Mouse (Mus musculus) retina, postnatal 7 days (tissue): ENCODE results near the gene Slc37a1.

Source experiments
- DNase-seq: peaks from one replicate; pipeline ENCODE4 v3.0.0-alpha.2; 2012; ENCODE audit warnings: low read depth, low spot score

Gene Slc37a1

DNA sequence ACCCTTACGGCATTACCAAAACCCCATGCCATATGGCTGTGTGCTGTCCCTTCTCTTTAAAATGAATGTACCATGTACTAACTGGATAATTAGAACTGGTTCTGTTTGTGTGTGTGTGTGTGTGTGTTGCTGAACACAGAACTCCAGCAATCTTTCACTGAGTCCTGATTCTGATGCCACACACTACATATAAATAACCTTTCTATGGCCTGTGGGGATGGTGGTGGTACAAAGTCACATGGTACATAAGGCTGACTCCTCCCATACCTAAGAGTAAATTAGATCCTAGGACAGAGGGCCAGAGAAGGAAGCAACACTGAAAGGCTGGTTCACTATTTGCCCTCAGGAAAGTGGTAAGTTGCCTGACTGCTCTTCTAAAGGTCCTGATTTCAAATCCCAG lies at the start of gene Slc37a1:
TSS of gene Slc37a1 (plus strand) at position 301 of the 400 bp plus-strand sequence.
- DNase-seq, result no peak

DNA sequence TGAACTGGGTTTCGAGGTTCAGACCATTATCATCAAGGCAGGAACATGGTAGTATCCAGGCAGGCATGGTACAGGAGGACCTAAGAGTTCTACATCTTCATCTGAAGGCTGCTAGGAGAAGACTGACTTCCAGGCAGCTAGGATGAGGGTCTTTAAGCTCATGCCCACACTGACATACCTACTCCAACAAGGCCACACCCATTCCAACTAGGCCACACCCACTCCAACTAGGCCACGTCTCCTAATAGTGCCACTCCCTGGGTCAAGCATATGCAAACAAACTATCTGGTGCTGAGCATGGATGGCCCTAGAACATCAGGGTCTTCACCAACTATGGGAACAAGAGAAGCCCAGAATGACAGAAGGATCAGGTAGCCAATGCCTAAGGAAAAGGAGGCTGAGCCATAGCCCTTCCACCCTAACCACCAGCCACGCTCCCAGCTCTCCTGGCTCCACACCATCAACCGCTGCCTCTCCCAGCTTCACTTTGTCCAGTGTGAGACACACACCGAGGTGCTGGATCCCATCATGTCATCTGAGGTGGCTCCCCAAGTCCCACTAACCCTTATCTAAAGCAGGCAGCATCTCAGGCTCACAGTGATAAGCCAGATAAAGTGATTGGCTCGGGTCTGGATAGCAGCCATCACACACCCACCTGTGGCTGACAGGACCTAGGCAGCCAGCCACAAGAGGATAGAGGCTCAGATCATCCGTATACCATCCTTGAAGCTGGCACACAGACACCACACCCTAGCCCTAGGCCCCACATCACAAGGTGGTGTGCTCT lies 48.2 kb upstream of the Slc37a1 start:
- no peak for DNase-seq

DNA sequence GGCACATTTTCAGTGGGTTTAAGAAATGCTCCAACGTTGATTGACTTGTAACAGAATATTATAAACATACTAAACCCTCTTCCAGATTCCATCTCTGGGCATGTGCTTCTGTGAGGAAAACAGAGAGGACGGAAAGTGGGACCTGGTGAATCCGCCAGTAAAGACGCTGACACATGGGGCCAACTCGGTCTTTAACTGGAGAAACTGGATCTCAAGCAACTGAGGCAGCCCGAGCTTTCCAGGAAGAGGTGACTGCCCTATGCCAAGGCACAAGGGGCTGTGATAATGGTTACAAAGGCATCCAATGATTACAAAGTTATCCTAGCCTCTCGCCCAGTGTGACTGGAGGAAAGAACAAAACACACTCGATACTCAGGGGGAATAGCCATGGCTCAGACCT lies 45.4 kb upstream of the Slc37a1 start:
- no peak for DNase-seq

DNA sequence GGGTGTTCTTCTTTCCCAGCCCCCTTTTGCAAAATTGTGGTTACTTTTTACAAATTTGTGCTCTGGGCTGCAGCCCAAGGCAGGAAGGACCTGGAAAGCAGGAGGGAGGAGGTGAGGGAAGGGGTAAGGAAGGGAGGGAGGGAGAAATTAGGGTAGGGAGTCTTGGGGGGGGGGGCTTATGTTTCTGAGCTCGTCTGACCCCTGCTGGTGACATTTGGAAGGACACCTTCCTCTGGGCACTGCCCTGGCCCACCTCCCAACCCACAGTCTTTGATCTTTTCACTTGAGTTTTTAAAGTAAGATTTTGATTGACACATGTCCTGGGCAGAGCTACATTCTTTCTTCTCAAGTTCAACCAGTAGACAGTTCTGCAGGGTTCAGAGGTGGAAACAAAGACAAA lies 43.8 kb upstream of the Slc37a1 start:
- no peak for DNase-seq

DNA sequence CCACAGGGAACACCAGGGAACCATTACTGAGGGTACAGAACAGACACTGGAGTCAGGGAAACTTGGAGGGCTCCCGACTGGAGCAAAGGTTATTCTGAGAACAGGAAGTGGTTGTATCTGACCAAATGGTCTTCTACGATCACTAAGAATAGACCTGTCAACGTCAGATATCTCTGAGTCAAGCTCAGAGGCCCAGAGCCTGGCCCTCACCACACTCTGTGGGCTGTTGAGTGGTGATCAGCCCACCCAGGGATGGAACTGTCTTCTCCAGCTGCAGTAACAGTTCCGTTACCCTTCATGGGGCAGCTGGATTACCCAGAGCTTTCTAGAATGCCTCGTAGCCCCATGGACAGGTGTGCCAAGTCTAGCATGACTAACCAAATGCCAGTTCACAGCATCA lies 41.3 kb upstream of the Slc37a1 start:
- DNase-seq, result no peak

DNA sequence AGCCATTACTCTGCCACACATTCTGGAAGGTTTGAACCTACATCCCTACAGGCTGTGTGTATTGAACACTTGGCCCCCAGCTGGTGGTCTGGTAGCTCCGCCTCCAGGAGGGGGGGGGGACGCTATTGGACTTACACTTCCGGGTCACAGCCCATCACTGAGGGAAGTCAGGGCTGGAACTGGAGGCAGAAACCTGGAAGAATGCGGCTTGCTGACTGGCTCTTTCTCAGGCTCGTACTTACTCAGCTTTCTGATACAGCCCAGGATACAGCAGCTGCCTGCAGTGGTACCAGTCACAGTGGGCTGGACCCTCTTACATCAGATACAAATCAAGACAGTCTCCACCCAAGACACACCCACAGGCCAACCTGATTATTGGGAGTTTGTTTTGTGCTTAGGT lies 39.4 kb upstream of the Slc37a1 start:
- no peak for DNase-seq

DNA sequence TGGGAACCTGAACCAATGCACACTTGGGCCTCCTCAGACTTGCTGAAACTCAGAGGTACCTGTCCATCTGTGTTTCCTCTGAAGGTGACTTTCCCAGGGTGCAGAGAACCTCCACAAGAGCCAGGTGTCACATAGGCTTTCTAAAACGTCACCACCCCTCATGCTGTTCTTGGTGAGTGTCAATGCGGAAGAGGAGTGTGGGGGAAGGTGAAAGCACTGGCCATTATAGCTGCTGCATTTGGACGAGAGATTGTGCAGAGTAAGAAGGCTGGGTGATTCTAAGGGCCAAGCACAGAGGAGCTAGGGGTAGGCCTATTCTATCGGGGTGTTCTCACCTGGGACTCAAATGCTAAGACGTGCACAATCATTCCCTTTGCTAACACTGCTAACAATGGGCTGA lies 32.6 kb upstream of the Slc37a1 start:
- no peak for DNase-seq

DNA sequence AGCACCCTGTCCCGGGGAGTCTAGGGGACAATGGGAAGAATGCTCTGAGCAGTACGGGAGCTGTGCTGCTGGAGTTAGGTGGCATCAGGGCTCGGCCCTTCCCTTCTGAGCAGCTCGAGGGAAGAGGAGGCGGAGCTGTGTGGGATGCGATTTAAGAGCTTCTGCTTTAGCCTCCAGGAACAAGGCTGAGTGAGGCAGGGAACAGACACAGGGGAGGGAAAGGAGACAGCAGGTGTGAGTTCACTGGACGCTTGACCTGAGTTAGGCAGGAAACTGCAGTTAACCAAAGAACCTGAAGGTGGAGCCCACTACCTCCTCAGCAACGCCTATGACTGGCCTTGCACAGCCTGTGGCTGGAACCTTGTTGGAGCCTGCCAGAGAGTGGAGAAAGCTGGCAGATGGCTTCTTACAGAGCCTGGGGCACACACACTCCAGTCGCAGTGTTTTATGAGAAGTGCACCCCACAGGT lies 32.1 kb upstream of the Slc37a1 start:
- peak; percentile 58 for DNase-seq

DNA sequence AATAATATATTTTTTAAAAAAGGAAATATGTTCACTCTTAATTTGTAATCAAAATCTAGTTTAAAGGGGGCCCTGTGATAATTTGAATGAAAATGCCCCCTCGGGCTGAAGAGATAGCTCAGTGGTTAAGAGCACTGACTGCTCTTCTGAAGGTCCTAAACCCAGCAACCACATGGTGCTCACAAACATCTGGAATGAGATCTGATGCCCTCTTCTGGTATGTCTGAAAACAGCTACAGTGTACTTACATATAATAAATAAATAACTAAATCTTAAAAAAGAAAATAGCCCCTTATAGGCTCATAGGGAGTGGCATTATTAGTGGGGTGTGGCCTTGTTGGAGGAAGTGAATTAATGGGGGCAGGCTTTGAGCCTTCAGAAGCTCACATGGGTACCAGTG lies 29.4 kb upstream of the Slc37a1 start:
- DNase-seq, result no peak

DNA sequence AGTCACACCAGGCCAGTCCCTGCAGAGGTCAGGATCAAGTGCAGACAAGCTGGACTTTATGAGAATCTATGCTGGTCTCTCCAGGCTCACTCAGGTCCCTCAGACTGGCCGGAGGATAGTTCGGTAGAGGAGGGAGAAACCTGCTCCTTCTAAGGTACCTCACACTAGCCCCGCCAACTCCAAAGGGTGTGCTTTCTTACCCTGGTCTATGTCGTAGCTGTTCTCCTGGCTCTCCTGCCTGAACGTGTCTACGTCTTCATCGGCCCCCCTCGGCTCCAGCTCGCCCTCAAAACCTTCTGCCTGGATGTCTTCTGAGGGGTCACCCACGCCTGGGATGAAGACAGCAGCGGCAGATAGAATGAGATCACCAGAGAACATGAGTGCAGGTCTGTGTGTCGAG lies 28.7 kb upstream of the Slc37a1 start:
- DNase-seq, result no peak

DNA sequence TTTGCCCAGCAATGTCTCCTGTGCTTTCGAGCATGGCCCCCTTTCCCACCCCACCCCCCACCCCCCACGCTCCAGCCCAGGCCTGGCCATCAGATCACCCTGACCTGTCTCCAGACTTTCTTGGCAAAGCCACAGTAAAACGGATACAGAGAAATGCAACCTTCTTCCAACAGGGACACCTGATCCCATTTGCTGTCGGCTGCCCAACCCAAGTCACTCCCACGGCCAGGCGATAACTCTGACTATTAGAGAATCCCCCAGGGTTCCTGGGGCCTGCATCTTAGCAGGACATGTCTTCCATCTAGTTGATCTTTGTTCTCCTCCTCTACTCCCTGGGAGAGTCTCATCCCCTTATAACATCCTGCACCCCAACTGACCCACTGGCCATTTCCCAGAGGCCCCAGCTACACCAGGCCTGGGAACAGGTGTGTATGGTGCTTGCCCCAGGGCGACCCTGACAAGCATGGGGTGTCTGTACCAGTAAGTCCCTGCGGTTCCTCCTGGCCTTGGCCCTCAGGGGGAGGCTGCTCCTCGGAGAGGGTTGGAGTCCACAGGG lies 28.2 kb upstream of the Slc37a1 start:
- DNase-seq, result no peak

DNA sequence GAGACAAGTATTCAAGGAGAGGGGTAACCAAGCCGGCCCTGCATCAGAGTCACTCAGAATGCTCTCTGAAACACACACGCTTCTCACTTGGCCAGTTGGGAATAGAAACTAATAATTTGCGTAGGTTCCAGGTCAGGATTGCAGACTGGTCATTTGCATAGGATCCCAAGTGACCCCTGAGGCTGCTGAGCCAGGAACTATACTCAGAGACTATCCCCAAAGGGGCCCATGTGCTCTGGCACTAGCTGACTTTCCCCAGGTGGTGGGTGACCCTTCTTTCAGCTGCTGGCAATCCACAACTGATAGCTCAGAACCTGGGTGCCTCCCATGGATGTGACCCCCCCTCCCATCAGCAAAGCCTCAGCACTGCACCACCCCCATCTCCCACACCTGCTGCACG lies 27.4 kb upstream of the Slc37a1 start:
- no peak for DNase-seq

DNA sequence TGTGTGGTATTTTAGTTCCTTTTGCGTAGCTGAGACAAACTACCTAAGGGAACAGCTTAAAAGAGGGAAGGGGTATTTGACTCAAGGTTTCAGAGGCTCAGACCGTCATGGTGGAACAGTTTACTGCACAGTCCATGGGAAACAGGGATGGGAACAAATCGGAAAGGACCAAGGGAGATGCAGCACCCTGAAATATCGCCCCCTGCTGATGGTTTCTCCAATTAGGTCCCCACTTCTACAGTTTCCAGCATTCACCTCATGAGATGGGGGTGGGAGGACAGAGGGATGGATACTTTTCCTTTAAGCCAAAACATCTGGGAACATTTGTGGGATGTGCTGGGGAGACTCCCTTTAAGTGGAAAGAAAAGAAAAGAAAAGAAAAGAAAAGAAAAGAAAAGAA lies 26.8 kb upstream of the Slc37a1 start:
- DNase-seq, result no peak

DNA sequence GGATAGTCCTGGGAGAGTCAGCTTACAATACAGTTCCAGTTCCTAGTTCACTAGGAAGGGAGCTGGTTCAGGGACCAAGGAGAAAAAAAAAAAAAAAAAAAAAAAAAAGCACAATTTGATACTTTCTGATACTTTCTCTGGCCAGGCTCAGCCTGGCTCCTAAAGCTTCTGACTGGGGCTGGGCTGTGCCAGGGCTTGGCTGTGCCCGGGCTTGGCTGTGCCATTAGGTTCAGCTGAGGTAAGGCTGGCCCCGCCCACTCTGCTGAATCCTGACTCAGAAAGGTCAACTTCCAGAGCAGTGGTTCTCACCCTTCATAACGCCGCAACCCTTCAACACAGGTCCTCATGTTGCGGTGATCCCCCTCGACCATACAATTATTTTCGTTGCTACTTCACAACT lies 26.2 kb upstream of the Slc37a1 start:
- DNase-seq, result no peak

DNA sequence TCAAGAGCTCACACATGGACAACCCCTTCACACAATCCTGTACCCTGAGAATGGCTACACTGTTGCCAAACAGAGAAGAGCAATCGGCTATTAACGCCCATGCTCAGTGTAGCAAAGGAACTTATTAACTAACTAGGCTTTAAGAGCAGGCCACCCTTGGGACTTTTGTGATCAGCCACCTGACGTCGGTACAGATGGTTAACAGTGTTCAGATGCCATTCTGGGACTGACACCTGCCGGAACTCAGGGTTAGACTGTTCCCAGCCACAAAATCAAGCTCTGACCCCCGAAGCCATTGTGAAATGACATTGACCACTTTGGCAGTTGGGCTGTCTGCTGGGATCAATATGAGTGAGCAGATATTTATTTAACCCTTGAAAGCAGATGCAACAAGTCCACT lies 25.2 kb upstream of the Slc37a1 start:
- no peak for DNase-seq

DNA sequence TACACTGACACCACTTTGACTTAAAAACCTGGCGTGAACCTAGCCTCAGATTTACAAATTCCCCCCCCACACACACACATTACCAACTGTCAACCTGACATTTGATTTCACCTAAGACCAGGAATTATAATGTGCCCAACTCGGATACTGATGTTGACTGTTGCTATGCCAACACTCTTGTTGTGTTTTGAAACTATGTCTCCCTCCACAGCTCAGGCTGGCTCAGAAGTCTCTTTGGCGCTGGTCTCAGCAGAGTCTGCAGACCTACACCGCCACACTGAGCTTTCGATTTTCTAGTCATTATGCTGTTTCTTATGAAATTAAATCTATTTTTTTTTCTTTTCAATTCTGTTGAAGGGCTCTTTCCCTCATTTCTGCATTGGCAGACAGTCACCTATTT lies 23.9 kb upstream of the Slc37a1 start:
- DNase-seq, result no peak

DNA sequence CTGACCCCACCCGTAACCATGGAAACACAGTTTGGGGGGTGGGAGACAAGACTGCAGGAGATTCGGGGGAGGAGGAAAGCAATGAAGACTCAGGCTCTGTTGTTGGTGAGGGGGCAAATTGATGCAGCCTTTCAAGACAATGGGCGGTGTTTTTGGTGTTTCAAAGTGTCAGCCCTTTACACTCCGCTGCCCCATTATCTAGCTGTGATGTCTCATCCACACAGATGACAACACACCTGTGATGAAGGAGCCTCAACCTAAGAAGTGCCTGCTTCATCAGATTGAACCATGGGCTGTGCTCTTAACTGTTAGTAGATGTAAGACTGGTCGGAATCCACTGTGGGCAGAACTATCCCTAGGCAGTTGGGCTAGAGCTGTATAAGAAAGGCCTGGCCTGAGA lies 22.8 kb upstream of the Slc37a1 start:
- no peak for DNase-seq

DNA sequence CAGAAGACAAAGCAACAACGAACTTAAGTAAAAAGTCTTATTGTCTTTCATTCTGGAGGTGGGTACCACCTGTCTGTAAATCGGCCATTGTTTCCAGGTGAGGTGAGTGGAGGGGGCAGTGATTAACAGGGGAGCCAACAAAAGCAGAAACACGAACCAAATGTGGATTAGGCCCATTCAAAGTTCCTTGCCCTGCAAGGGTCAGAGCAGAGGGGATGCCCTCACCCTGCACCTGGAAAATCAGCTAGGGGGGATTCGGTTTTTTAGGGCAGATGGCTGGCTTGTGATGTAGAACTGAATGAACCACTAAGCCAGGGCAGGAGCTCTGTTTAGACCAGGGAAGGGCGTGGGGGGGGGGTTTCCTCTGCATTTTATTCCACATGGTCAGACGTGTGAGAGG lies 22.2 kb upstream of the Slc37a1 start:
- no peak for DNase-seq

DNA sequence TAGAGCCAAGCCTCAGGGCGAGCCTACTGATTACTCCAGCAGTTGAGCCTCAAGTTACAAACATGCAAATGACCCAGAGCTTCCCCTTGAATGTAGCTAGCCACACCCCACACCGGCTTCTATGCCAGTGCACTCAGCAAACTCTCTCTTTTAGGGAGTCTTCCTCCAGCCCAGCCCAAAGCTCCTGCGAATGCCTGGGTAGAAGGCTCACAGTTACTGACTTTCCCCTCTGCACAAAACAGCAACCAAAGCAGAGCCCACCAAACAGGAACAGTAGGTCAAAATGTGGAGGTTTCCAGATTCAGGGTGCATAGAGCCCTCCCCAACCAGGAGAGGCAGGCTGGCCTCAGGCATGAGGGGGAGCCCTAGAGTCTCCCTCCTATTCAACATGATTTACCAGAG lies 21.4 kb upstream of the Slc37a1 start:
- DNase-seq, result no peak

DNA sequence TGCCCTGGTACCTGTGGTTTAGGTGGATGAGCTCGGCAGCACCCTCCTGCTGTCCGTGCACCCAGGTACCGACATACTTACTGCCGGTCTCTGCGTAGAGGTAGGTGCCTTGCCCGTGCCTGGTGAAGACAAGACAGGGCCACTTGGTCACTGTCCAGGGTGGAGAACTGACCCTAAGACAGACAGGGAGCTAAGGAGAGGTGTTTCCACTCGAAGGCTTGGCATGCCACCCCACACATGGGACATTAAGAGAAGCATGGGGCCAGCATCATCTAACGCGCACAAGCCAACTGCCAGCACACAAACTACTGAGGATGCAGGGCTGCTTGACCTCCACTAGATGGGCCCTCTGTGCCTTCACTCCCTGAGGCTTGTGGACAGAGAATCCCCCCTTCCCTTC lies 20.8 kb upstream of the Slc37a1 start:
- no peak for DNase-seq

DNA sequence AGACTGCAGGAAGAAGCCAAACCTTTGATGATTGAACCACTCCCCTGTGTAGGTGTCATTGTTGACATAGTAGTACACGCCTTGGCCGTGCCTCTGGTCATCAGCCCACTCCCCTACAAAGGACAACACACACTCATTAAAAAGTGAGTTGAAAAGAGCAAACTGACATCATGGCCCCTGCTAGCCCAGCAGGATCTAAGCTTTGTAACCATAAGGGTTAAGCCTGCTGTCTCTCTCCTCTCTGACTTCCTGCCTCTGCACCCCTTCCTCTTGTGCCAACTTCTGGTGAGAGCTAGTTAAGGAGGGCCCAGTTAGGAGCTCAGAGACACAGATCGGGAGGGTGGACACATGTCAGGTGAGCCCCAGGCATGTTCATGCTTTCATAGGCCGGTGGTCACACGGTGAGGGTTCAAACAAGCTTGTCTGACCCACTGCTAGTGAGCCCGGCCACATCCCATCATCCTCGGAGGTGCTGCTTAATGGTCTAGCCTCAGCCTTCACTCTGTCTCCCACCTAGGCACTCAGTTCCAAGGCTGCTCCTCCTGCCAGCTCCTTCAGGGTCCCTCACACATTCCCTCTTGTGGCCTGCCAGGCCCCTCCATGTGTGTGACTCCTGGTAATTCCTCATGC lies 20.2 kb upstream of the Slc37a1 start:
- DNase-seq, result no peak

DNA sequence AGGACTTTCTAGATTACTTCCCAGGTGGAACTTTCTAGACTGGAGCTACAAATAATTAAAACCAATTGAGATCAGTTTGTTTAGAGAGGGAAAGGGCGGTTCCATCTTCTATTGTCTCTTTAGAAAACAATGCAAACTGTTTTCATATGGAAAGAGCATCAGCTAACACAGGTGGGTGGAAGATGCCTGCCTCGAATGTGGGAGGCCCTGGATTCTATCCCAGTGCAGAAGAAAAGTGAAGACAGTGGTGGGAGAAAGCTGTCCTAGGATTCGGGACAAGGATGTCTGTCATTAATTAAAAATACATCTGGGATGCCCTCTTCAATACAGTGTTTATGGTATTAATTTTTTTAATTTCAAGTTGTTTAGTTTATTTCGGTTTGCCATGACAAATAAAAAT lies 19.5 kb upstream of the Slc37a1 start:
- no peak for DNase-seq

DNA sequence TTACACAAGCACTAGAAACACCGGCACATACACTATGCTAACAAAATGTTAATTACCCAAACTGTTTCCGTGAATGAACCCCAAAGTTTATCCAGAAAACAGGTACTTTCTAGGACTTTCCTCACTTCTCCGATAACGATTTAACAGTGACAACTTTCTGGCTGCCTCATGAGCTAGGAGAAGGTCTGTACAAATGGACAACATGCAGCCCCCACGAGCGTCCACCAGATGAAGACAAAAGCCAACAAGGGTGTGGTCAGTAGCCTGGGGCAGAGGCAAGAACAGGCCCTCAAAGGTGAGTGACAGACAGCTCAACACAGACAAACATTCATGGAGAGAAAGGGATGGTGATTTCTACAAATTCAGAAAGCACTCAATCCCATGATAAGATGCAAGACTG lies 19.0 kb upstream of the Slc37a1 start:
- DNase-seq, result no peak
